Mouse (Mus musculus): Measurements from ENCODE around the gene Immp2l. TPM values are rescaled to one million over a fixed set of nuclear protein-coding genes. Genes with fewer than 3 reads are reported as not detected.
"Not testable (repeated sequence)": the region's sequence is repeated elsewhere in the genome, so short reads cannot be mapped to it uniquely, and the experiment has no call there.

Immp2l gene
- polyA plus RNA-seq (2015; fragmentation: Nextera tagmentation; extraction: Ambion mirVana), result 16.5 and 16.6 TPM in 2 replicates

- Histone ChIP-seq H3K9me3 (peaks cover 7% of the 10 kb centered on the region; the same call in 1 of the 2 replicates), H3K27me3 (no peaks in the 10 kb centered on the region), H3K4me2 (replicated peaks) (peak within 1 kb of the TSS; percentile 75), H3K27ac (peak within 1 kb of the TSS; percentile 28; the same call in 1 of the 2 replicates), H3K36me3 (no peaks in the 10 kb centered on the region), H3K9ac (peak within 1 kb of the TSS; percentile 82), H3K4me3 (peak within 1 kb of the TSS; percentile 71), H3K4me1 (peaks cover 6% of the 10 kb centered on the region; the same call in 1 of the 2 replicates)
- ATAC-seq (ENCODE audit: low FRiP score, low read depth), result peak; percentile 98
- WGBS, result 2% methylated on average over 55 of the region's 68 CpGs
These were observed at the start of gene Immp2l for GRCm38 (mm10) chr12:41023511-41024421. TSS of gene Immp2l (plus strand) at chr12:41024090.

GRCm38 (mm10) chr12:40978719-40979500, 45.0 kb upstream of the Immp2l start:
- Histone ChIP-seq H3K27me3 (no peaks in the 10 kb centered on the region), H3K9ac (no peak overlapping the region), H3K27ac (no peak overlapping the region), H3K9me3 (no peaks in the 10 kb centered on the region), H3K36me3 (no peaks in the 10 kb centered on the region), H3K4me1 (no peaks in the 10 kb centered on the region), H3K4me3 (no peak overlapping the region), H3K4me2 (replicated peaks) (no peak overlapping the region)
- 72% methylated on average over 2 of the region's 2 CpGs for WGBS
- no peak for ATAC-seq (ENCODE audit: low FRiP score, low read depth)

- Histone ChIP-seq H3K4me3 (no peak overlapping the region), H3K4me2 (replicated peaks) (no peak overlapping the region), H3K27ac (no peak overlapping the region), H3K9ac (no peak overlapping the region), H3K27me3 (no peaks in the 10 kb centered on the region), H3K9me3 (no peaks in the 10 kb centered on the region), H3K36me3 (no peaks in the 10 kb centered on the region), H3K4me1 (no peaks in the 10 kb centered on the region)
- 85% methylated on average over 4 of the region's 4 CpGs for WGBS
- no peak for ATAC-seq (ENCODE audit: low FRiP score, low read depth)
These were observed 44.2 kb upstream of the Immp2l start for GRCm38 (mm10) chr12:40979716-40980115.

GRCm38 (mm10) chr12:40980160-40980559, 43.7 kb upstream of the Immp2l start:
- WGBS, result 83% methylated on average over 3 of the region's 3 CpGs
- no peak overlapping the region for H3K4me3 ChIP-seq

GRCm38 (mm10) chr12:40983021-40983420, 40.9 kb upstream of the Immp2l start:
- WGBS, result 92% methylated on average over 1 of the region's 1 CpGs
- Histone ChIP-seq H3K4me1 (no peaks in the 10 kb centered on the region), H3K4me2 (replicated peaks) (no peak overlapping the region), H3K27me3 (no peaks in the 10 kb centered on the region), H3K36me3 (no peaks in the 10 kb centered on the region), H3K27ac (no peak overlapping the region), H3K4me3 (no peak overlapping the region), H3K9me3 (no peaks in the 10 kb centered on the region), H3K9ac (no peak overlapping the region)
- ATAC-seq (ENCODE audit: low FRiP score, low read depth), result no peak

More at GRCm38 (mm10) chr12:40980160-40980559, 43.7 kb upstream of the Immp2l start:
- H3K36me3 ChIP-seq, result no peaks in the 10 kb centered on the region
- H3K4me2 ChIP-seq (replicated peaks), result no peak overlapping the region
- H3K27me3 ChIP-seq, result no peaks in the 10 kb centered on the region
- H3K4me1 ChIP-seq, result no peaks in the 10 kb centered on the region
- H3K9me3 ChIP-seq, result no peaks in the 10 kb centered on the region
- H3K9ac ChIP-seq, result no peak overlapping the region
- no peak for ATAC-seq (ENCODE audit: low FRiP score, low read depth)
- no peak overlapping the region for H3K27ac ChIP-seq

GRCm38 (mm10) chr12:40984735-40985134, 39.2 kb upstream of the Immp2l start:
- Histone ChIP-seq H3K27me3 (no peaks in the 10 kb centered on the region), H3K27ac (no peak overlapping the region), H3K36me3 (no peaks in the 10 kb centered on the region), H3K4me3 (no peak overlapping the region), H3K9ac (no peak overlapping the region), H3K4me2 (replicated peaks) (no peak overlapping the region), H3K9me3 (no peaks in the 10 kb centered on the region), H3K4me1 (no peaks in the 10 kb centered on the region)
- WGBS, result 31% methylated on average over 4 of the region's 4 CpGs
- ATAC-seq (ENCODE audit: low FRiP score, low read depth), result no peak

- ATAC-seq (ENCODE audit: low FRiP score, low read depth), result no peak
- Histone ChIP-seq H3K4me1 (no peaks in the 10 kb centered on the region), H3K36me3 (no peaks in the 10 kb centered on the region), H3K27me3 (no peaks in the 10 kb centered on the region), H3K9me3 (no peaks in the 10 kb centered on the region), H3K4me3 (no peak overlapping the region), H3K27ac (no peak overlapping the region), H3K9ac (no peak overlapping the region), H3K4me2 (replicated peaks) (no peak overlapping the region)
- WGBS, result 65% methylated on average over 4 of the region's 4 CpGs
These were observed 38.1 kb upstream of the Immp2l start for GRCm38 (mm10) chr12:40985791-40986190.

GRCm38 (mm10) chr12:40988311-40989065, 35.4 kb upstream of the Immp2l start:
- no peaks in the 10 kb centered on the region for H3K27me3 ChIP-seq
- no peaks in the 10 kb centered on the region for H3K9me3 ChIP-seq
- H3K4me3 ChIP-seq, result no peak overlapping the region
- H3K4me1 ChIP-seq, result no peaks in the 10 kb centered on the region
- ATAC-seq (ENCODE audit: low FRiP score, low read depth), result no peak
- no peak overlapping the region for H3K9ac ChIP-seq
- 75% methylated on average over 9 of the region's 9 CpGs for WGBS
- H3K36me3 ChIP-seq, result no peaks in the 10 kb centered on the region
- no peak overlapping the region for H3K4me2 ChIP-seq (replicated peaks)
- no peak overlapping the region for H3K27ac ChIP-seq

- no peaks in the 10 kb centered on the region for H3K4me1 ChIP-seq
- H3K27ac ChIP-seq, result no peak overlapping the region
- WGBS, result 84% methylated on average over 4 of the region's 4 CpGs
- no peaks in the 10 kb centered on the region for H3K27me3 ChIP-seq
- ATAC-seq (ENCODE audit: low FRiP score, low read depth), result no peak
- no peak overlapping the region for H3K4me3 ChIP-seq
- no peaks in the 10 kb centered on the region for H3K9me3 ChIP-seq
- no peaks in the 10 kb centered on the region for H3K36me3 ChIP-seq
- no peak overlapping the region for H3K9ac ChIP-seq
- H3K4me2 ChIP-seq (replicated peaks), result no peak overlapping the region
These were observed 32.2 kb upstream of the Immp2l start for GRCm38 (mm10) chr12:40991647-40992046.

GRCm38 (mm10) chr12:40992237-40992636, 31.7 kb upstream of the Immp2l start:
- H3K4me3 ChIP-seq; H3K27ac ChIP-seq; H3K9ac ChIP-seq; H3K36me3 ChIP-seq; H3K27me3 ChIP-seq; H3K9me3 ChIP-seq; ATAC-seq (ENCODE audit: low FRiP score, low read depth); H3K4me1 ChIP-seq; H3K4me2 ChIP-seq (replicated peaks): not testable (repeated sequence)
- 83% methylated on average over 1 of the region's 1 CpGs for WGBS

- Histone ChIP-seq H3K4me2 (replicated peaks) (no peak overlapping the region), H3K9me3 (no peaks in the 10 kb centered on the region), H3K4me1 (no peaks in the 10 kb centered on the region), H3K27ac (no peak overlapping the region), H3K9ac (no peak overlapping the region), H3K36me3 (no peaks in the 10 kb centered on the region), H3K27me3 (no peaks in the 10 kb centered on the region), H3K4me3 (no peak overlapping the region)
- no peak for ATAC-seq (ENCODE audit: low FRiP score, low read depth)
- 89% methylated on average over 2 of the region's 2 CpGs for WGBS
These were observed 29.0 kb upstream of the Immp2l start for GRCm38 (mm10) chr12:40994846-40995245.
